Comparison of ENCODE assay signal across 20 mouse cellular contexts in genomic region chr7:43952703-43953102, GRCm38 (mm10). TPM values are rescaled to one million over a fixed set of nuclear protein-coding genes. Genes with fewer than 3 reads are reported as not detected.
A peak's percentile ranks its signal among the peaks of the same experiment; 100 is the strongest.
DNase-seq lines count a peak whose midpoint lies in the region.
"Had no signal": no experiment of that assay in that cellular context is flagged by ENCODE, and none has a peak within 500 bp of the region (broad histone marks: within the 10 kb centered on the region; RNA-seq: fewer than 3 reads in every experiment).

No protein-coding gene starts in this region.

- H3K4me3 ChIP-seq in embryonic facial prominence, embryonic 10.5 days = no peak overlapping the region
- H3K4me3 ChIP-seq: hindbrain, embryonic 10.5 days had no signal

- no peaks in the 10 kb centered on the region for H3K27me3 ChIP-seq in embryonic facial prominence, embryonic 10.5 days (replicated peaks; ENCODE audit: low read depth, poor library complexity, severe bottlenecking)

- no peaks in the 10 kb centered on the region for H3K4me1 ChIP-seq in embryonic facial prominence, embryonic 10.5 days
- H3K4me1 ChIP-seq: hindbrain, embryonic 10.5 days had no signal

- intact Hi-C loops in left cerebral cortex, postnatal 36 days (cut with DNase I) = no loop called here

- WGBS in embryonic facial prominence, embryonic 10.5 days = 73% methylated on average over 4 of the region's 4 CpGs

- DNase-seq in frontal cortex, postnatal 36 days (ENCODE audit: low spot score in 2 of 2) = peak; percentile 3 to 5
- no peak for DNase-seq in frontal cortex, postnatal 10 days (ENCODE audit: low spot score in 2 of 2)
- peak; percentile 29 for DNase-seq in kidney, adult 9 months
- DNase-seq in kidney, postnatal 4 days = peak; percentile 7 to 35
- peak; percentile 23 to 24 for DNase-seq in left cerebral cortex, postnatal 36 days (ENCODE audit: low spot score in 2 of 2)
- no peak for DNase-seq in Muller cell, postnatal 12 days (ENCODE audit: inconsistent ontology term)
- no peak for DNase-seq in thymus, postnatal 0 days (ENCODE audit: low spot score)
- DNase-seq in embryonic facial prominence, embryonic 10.5 days (ENCODE audit: low spot score) = no peak
- DNase-seq: adrenal gland, postnatal 36 days; embryo, embryonic 11 days; liver; lung, adult 2 months; lung, postnatal 4 days had no signal

- H3K36me3 ChIP-seq in embryonic facial prominence, embryonic 10.5 days (replicated peaks) = no peaks in the 10 kb centered on the region
- H3K36me3 ChIP-seq: hindbrain, embryonic 10.5 days had no signal

- H3K9me3 ChIP-seq in embryonic facial prominence, embryonic 10.5 days = no peaks in the 10 kb centered on the region
- H3K9me3 ChIP-seq: hindbrain, embryonic 10.5 days had no signal

- H3K27ac ChIP-seq in embryonic facial prominence, embryonic 10.5 days (replicated peaks) = no peak overlapping the region
- H3K27ac ChIP-seq: hindbrain, embryonic 10.5 days had no signal

RNA-seq across cellular contexts. Expression of gene Klk1b8, which starts 2.2 kb away (rescaled TPM):
- not detected for total RNA-seq in left cerebral cortex, postnatal 36 days (2021)
- polyA plus RNA-seq in thymus, postnatal 0 days (2015; fragmentation: Nextera tagmentation; extraction: Ambion mirVana) = 0.60 and 0.72 TPM in 2 replicates
- not detected in 2 replicates for polyA plus RNA-seq in embryonic facial prominence, embryonic 10.5 days (2016; fragmentation: Nextera tagmentation; extraction: Ambion mirVana)
- total RNA-seq: adrenal gland, postnatal 36 days; left cerebral cortex, adult 8-10 months had no signal
- polyA plus RNA-seq: forebrain, embryonic 16.5 days; heart, embryonic 14.5 days; hindbrain, embryonic 10.5 days; lung, adult 2 months; midbrain, embryonic 11.5 days; neural tube, embryonic 14.5 days had no signal

RNA-seq across cellular contexts. Expression of gene Klk1b1, which starts 13.8 kb away (rescaled TPM):
- not detected for total RNA-seq in left cerebral cortex, postnatal 36 days (2021)
- 0.38 and 0.42 TPM in 2 replicates for polyA plus RNA-seq in thymus, postnatal 0 days (2015; fragmentation: Nextera tagmentation; extraction: Ambion mirVana)
- not detected in 2 replicates for polyA plus RNA-seq in embryonic facial prominence, embryonic 10.5 days (2016; fragmentation: Nextera tagmentation; extraction: Ambion mirVana)
- total RNA-seq: adrenal gland, postnatal 36 days; left cerebral cortex, adult 8-10 months had no signal
- polyA plus RNA-seq: forebrain, embryonic 16.5 days; gonadal fat pad, adult 2 months; heart, embryonic 14.5 days; hindbrain, embryonic 10.5 days; lung, adult 2 months; midbrain, embryonic 11.5 days; neural tube, embryonic 14.5 days had no signal

RNA-seq across cellular contexts. Expression of gene Klk15, which starts 19.2 kb away (rescaled TPM):
- not detected for total RNA-seq in left cerebral cortex, postnatal 36 days (2021)
- polyA plus RNA-seq in thymus, postnatal 0 days (2015; fragmentation: Nextera tagmentation; extraction: Ambion mirVana) = not detected in 2 replicates
- not detected in 2 replicates for polyA plus RNA-seq in embryonic facial prominence, embryonic 10.5 days (2016; fragmentation: Nextera tagmentation; extraction: Ambion mirVana)
- total RNA-seq: adrenal gland, postnatal 36 days; left cerebral cortex, adult 8-10 months had no signal
- polyA plus RNA-seq: forebrain, embryonic 16.5 days; gonadal fat pad, adult 2 months; heart, embryonic 14.5 days; hindbrain, embryonic 10.5 days; lung, adult 2 months; midbrain, embryonic 11.5 days; neural tube, embryonic 14.5 days had no signal

RNA-seq across cellular contexts. Expression of gene Klk1b9, which starts 23.2 kb away (rescaled TPM):
- total RNA-seq in left cerebral cortex, postnatal 36 days (2021) = not detected
- polyA plus RNA-seq in thymus, postnatal 0 days (2015; fragmentation: Nextera tagmentation; extraction: Ambion mirVana) = 1.7 and 2.1 TPM in 2 replicates
- not detected in 2 replicates for polyA plus RNA-seq in embryonic facial prominence, embryonic 10.5 days (2016; fragmentation: Nextera tagmentation; extraction: Ambion mirVana)
- total RNA-seq: adrenal gland, postnatal 36 days; left cerebral cortex, adult 8-10 months had no signal
- polyA plus RNA-seq: forebrain, embryonic 16.5 days; gonadal fat pad, adult 2 months; heart, embryonic 14.5 days; hindbrain, embryonic 10.5 days; lung, adult 2 months; midbrain, embryonic 11.5 days; neural tube, embryonic 14.5 days had no signal

RNA-seq across cellular contexts. Expression of gene Klk1b11, which starts 43.0 kb away (rescaled TPM):
- not detected for total RNA-seq in left cerebral cortex, postnatal 36 days (2021)
- 1.0 and 1.1 TPM in 2 replicates for polyA plus RNA-seq in thymus, postnatal 0 days (2015; fragmentation: Nextera tagmentation; extraction: Ambion mirVana)
- polyA plus RNA-seq in embryonic facial prominence, embryonic 10.5 days (2016; fragmentation: Nextera tagmentation; extraction: Ambion mirVana) = not detected in 2 replicates
- total RNA-seq: adrenal gland, postnatal 36 days; left cerebral cortex, adult 8-10 months had no signal
- polyA plus RNA-seq: forebrain, embryonic 16.5 days; heart, embryonic 14.5 days; hindbrain, embryonic 10.5 days; lung, adult 2 months; midbrain, embryonic 11.5 days; neural tube, embryonic 14.5 days had no signal

Comparison
In these comparisons a context has a peak if more than half of its experiments do, and no peak if none do; other contexts are left out.
1. DNase-seq: peak in frontal cortex, postnatal 36 days (2 of 2), kidney, adult 9 months (single experiment), kidney, postnatal 4 days (2 of 2) and left cerebral cortex, postnatal 36 days (2 of 2); none in frontal cortex, postnatal 10 days (0 of 2), Muller cell, postnatal 12 days (single experiment), thymus, postnatal 0 days (single experiment) and embryonic facial prominence, embryonic 10.5 days (single experiment).